Mouse (Mus musculus) left cerebral cortex, adult 2 months (tissue): Measurements from ENCODE around the gene Tmc1. TPM values are rescaled to one million over a fixed set of nuclear protein-coding genes. Genes with fewer than 3 reads are reported as not detected.

Experiments
- DNase-seq, 2 experiments: peaks; one replicate each; pipeline ENCODE4 v3.0.0; 2021 to 2022; ENCODE audit warnings: low spot score in 2 of 2, mixed read lengths in 1 of 2; ENCODE audit errors: extremely low spot score in 1 of 2
- H3K27ac ChIP-seq: fragments of 200-600 bp; 2 replicates; pipeline ENCODE4 v1.8.1; 2022
- H3K4me3 ChIP-seq: fragments of 200-600 bp; 2 replicates; pipeline ENCODE4 v1.8.1; 2022
- CTCF ChIP-seq: fragments of 200-600 bp; IDR thresholded peaks from 2 replicates; pipeline ENCODE4 v1.8.1; 2022; ENCODE audit warnings: antibody characterized with exemption, mild to moderate bottlenecking, moderate library complexity
- intact Hi-C: fragments of 180-260 bp; cut with DNase I; formaldehyde crosslinking; loops from one replicate; pipeline ENCODE4 v1.15.1; 2025
- long read RNA-seq, 2 experiments: library from polyadenylated mRNA; stranded (forward); transcript quantifications; one replicate each; pipeline ENCODE4 v2.0.0; 2021; ENCODE audit warnings: borderline mapping rate in 2 of 2
- total RNA-seq, 2 experiments: library from RNA; stranded (reverse); gene quantifications; 2 replicates each; pipeline ENCODE4 v1.2.3; 2021

Tmc1 gene
- under 1 TPM; 0.49 to 0.70 TPM for total RNA-seq
- long read RNA-seq, experiment 1, partial matches to known transcripts = 0 of 5 reads
- long read RNA-seq, experiment 1, other reads (novel, unspliced or antisense) = 5 of 5 reads
- long read RNA-seq, experiment 2, partial matches to known transcripts = 0 of 3 reads
- long read RNA-seq, experiment 2, other reads (novel, unspliced or antisense) = 3 of 3 reads

- intact Hi-C loops = no loop called here
- TF ChIP-seq CTCF = no peak
- Histone ChIP-seq H3K27ac (no peak within 1 kb of the TSS), H3K4me3 (no peak within 1 kb of the TSS)
- DNase-seq = no peak
Measured at GRCm38 (mm10) chr19:20953874-20954273, at the start of gene Tmc1. TSS of gene Tmc1 (minus strand) at chr19:20954202.

GRCm38 (mm10) chr19:21001552-21001951 lies 47.5 kb upstream of the Tmc1 start:
- intact Hi-C loops = no loop called here
- DNase-seq = no peak
- TF ChIP-seq CTCF = no peak
- Histone ChIP-seq H3K27ac (no peak overlapping the region), H3K4me3 (no peak overlapping the region)

DNA sequence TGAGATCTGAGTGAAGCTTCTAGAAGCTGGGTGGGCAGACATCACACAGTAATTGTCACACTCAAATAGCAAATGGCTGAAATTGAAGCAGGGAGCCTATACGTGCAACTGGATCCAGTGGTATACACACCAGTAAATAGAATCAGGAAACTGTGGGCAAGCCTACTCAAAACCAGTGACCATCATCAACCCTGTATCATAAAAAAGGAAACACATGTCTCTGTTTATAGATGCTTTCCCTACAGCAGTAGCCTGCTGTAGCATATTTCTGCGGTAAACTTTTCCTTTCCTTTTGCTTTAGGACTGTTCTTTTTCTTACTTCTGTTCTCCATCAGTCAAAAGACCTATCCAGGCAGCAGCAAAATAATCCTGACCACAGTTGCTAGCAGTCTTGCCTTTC lies 25.2 kb upstream of the Tmc1 start:
- no peak for DNase-seq
- no peak overlapping the region for H3K4me3 ChIP-seq
- intact Hi-C loops = no loop called here
- no peak overlapping the region for H3K27ac ChIP-seq
- no peak for TF ChIP-seq CTCF

- no peak for TF ChIP-seq CTCF
- Histone ChIP-seq H3K27ac (no peak overlapping the region), H3K4me3 (no peak overlapping the region)
- no peak for DNase-seq
- intact Hi-C loops = no loop called here
Measured at GRCm38 (mm10) chr19:20978148-20978547, 24.1 kb upstream of the Tmc1 start.

- Histone ChIP-seq H3K4me3 (no peak overlapping the region), H3K27ac (no peak overlapping the region)
- no peak for TF ChIP-seq CTCF
- intact Hi-C loops = no loop called here
- no peak for DNase-seq
Measured at GRCm38 (mm10) chr19:20971926-20972325, 17.9 kb upstream of the Tmc1 start.

DNA sequence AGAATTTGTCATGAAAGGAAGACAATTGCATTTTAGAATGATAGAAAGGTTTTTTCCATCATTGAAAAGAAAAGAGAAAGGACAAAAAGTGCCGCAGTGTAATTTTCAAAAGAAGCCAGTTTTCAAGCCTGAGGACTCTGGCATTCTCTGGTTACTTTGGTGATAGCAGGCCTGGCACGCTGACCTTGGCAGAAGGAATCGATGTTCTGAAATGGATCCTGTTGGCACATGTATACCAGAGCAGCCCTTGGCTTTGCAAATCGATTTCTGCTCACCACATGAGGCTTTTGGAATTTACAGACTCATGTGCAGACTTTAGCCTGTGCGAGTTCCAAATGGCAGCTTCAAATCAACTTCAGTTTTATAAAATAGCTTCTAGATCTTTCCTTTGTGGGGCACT lies 813 bp upstream of the Tmc1 start:
- Histone ChIP-seq H3K4me3 (no peak overlapping the region), H3K27ac (no peak overlapping the region)
- intact Hi-C loops = no loop called here
- no peak for DNase-seq
- TF ChIP-seq CTCF = no peak

DNA sequence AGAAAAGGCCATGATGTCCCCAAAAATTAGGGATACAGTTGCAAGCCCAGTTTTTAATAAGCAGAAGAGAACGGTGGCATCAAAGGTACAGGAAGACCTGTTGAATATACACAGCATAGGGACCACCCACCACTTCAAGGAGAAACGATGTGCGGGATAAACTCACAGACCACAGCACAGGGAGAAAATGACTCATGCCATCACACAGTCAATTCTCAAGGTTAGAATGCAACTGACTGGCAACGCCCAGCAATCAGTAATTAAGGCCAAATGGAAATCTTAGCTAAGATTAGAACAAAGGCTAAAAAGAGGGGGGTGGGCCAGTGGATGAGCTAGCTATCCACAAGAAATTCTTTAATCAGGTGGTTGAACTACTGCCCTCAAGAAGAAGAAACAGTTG lies 9.6 kb downstream of the Tmc1 start:
- Histone ChIP-seq H3K4me3 (no peak overlapping the region), H3K27ac (no peak overlapping the region)
- intact Hi-C loops = no loop called here
- DNase-seq = no peak
- TF ChIP-seq CTCF = no peak

DNA sequence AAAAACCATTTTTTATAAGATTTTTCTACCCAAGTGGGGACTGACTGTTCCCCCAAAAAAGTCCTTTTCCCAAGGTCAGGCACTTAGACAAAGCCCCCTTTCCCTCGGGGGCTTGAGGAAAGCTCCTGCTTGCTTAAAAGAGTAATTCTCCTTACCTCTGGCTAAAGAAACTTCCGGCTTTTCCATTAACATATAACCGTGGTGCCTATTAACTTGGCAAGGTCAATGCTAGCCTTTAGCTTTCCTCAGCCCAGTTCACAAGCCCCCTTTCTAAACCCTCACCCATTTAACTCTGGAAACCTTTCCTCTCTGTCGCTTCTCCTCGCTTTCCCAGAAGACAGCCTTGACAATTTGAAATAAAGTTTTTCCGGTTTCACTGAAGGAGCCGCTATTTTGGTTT lies 29.7 kb downstream of the Tmc1 start:
- intact Hi-C loops = no loop called here
- TF ChIP-seq CTCF = no peak
- Histone ChIP-seq H3K4me3 (no peak overlapping the region), H3K27ac (no peak overlapping the region)
- no peak for DNase-seq

DNA sequence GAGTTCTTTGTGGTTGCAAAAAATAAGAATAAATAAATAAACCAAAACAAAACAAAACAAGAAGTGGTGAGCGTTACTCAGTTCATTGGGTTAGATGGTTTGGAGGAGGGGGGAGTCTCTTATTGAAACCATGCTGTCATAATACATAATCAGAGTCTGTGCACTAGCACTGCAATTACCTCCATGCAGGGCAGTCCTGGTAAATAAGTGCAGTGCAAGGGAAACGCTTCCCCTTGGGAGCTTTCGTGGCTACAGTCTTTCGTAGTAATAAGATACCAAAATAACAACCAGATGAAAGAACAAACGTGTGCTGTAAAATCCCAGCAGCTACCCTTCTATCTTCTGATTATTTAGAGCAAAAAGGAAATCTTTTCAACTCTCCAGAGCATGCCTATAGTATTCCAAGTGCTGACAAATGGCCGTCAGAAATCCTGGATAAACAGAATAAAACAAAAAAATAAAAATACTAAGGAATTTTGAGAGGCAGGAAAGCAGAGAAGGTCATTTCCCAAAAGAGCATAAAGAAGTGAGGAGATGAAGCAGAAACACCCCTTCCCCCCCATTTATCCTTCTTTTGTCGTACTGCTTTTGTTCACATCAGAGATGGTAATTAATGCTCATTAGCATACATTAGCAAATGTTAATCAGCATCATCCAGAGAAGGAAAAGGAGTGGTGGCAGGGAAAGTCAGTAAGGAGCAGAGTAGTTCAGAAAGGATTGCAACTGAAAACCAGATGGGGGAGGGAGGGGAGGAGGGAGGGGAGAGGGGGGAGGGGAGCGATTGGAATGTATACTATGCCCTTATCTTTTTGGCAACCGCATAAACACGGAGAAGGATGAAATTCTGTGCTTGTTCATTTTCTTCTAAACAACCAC lies 30.4 kb downstream of the Tmc1 start:
- no peak overlapping the region for H3K4me3 ChIP-seq
- no peak overlapping the region for H3K27ac ChIP-seq
- no peak for DNase-seq
- TF ChIP-seq CTCF = no peak
- intact Hi-C loops = no loop called here

- no peak for DNase-seq
- H3K4me3 ChIP-seq = no peak overlapping the region
- no peak overlapping the region for H3K27ac ChIP-seq
- no peak for TF ChIP-seq CTCF
- intact Hi-C loops = no loop called here
Measured at GRCm38 (mm10) chr19:20918241-20918640, 35.8 kb downstream of the Tmc1 start.

GRCm38 (mm10) chr19:20915151-20915550 lies 38.9 kb downstream of the Tmc1 start:
- Histone ChIP-seq H3K27ac (no peak overlapping the region), H3K4me3 (no peak overlapping the region)
- intact Hi-C loops = no loop called here
- no peak for TF ChIP-seq CTCF
- no peak for DNase-seq

- no peak overlapping the region for H3K4me3 ChIP-seq
- DNase-seq = no peak
- intact Hi-C loops = no loop called here
- TF ChIP-seq CTCF = no peak
- no peak overlapping the region for H3K27ac ChIP-seq
Measured at GRCm38 (mm10) chr19:20910356-20910755, 43.6 kb downstream of the Tmc1 start.

GRCm38 (mm10) chr19:20881205-20881604 lies 72.8 kb downstream of the Tmc1 start:
- TF ChIP-seq CTCF = no peak
- DNase-seq = no peak
- Histone ChIP-seq H3K4me3 (no peak overlapping the region), H3K27ac (no peak overlapping the region)
- intact Hi-C loops = no loop called here
